Mouse (Mus musculus) embryonic facial prominence, embryonic 14.5 days (tissue): ENCODE measurements at regions not wholly inside any gene's neighbourhood (a gene's known extent, or its start where the extent isn't known, plus 50 kb on each side); places are given as distances from the start of the nearest gene placed in this dataset.

ENCODE experiments used
- ATAC-seq: fragments of 200-750 bp; cut with Nextera tagmentation; 2 replicates; pipeline ENCODE4 v1.8.0; 2017; ENCODE audit warnings: low read depth, moderate number of reproducible peaks, moderate TSS enrichment
- DNase-seq: peaks from one replicate; pipeline ENCODE4 v3.0.0-alpha.2; 2015; ENCODE audit warnings: low spot score
- H3K27ac ChIP-seq: fragments of 300-500 bp; sonication (generic); replicated peaks from 2 replicates; pipeline ENCODE4 v1.5.1; 2014; ENCODE audit warnings: low read depth, mild to moderate bottlenecking, low read length, moderate library complexity
- H3K27me3 ChIP-seq: fragments of 300-500 bp; sonication (generic); replicated peaks from 2 replicates; pipeline ENCODE4 v1.6.1; 2014; ENCODE audit warnings: low read length; ENCODE audit not compliant: control insufficient read depth, insufficient read depth
- H3K36me3 ChIP-seq: fragments of 300-500 bp; sonication (generic); 2 replicates; pipeline ENCODE4 v1.6.1; 2014; ENCODE audit warnings: low read length, mixed read lengths; ENCODE audit not compliant: control insufficient read depth, insufficient read depth
- H3K4me1 ChIP-seq: fragments of 300-500 bp; sonication (generic); 2 replicates; pipeline ENCODE4 v1.6.1; 2014; ENCODE audit warnings: antibody characterized with exemption, low read length; ENCODE audit not compliant: control insufficient read depth, insufficient read depth
- H3K4me2 ChIP-seq: fragments of 300-500 bp; sonication (generic); 2 replicates; pipeline ENCODE4 v1.6.1; 2014; ENCODE audit warnings: low read depth, mild to moderate bottlenecking, low read length, moderate library complexity, mixed read lengths
- H3K4me3 ChIP-seq: fragments of 300-500 bp; sonication (generic); 2 replicates; pipeline ENCODE4 v1.5.1; 2014; ENCODE audit warnings: low read depth, mild to moderate bottlenecking, low read length
- H3K9ac ChIP-seq: fragments of 300-500 bp; sonication (generic); 2 replicates; pipeline ENCODE4 v1.6.1; 2014; ENCODE audit warnings: low read depth, mild to moderate bottlenecking, low read length, moderate library complexity, mixed read lengths
- H3K9me3 ChIP-seq: fragments of 300-500 bp; sonication (generic); 2 replicates; pipeline ENCODE4 v1.6.1; 2016; ENCODE audit warnings: low read length; ENCODE audit not compliant: control insufficient read depth
- WGBS: fragments of 180-500 bp; shearing (Covaris S2); extraction: QIAGEN DNeasy Blood & Tissue Kit; methylation state at CpG from one replicate; pipeline ENCODE4 v1.1.7; 2014; 5-methylcytosine and 5-hydroxymethylcytosine counted together

DNA sequence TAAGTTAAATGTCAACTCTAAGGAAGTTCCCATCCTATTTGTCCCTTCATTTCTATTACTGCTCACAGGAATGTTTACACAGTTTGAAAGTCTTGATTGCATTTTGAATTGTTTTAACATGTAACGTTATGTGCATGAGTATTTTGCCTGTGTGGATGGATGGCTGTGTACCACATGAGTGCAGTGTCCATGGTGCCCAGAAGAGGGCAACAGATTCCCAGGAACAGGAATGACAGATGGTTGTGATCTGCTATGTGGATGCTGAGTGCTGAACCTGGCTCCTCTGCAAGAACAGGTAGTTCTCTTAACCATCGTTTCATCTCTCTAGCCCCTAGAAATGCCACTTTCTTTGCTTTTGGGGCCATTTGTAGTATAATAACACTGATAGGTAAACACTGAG lies 597.9 kb upstream of the Zwint start:
- Histone ChIP-seq H3K27me3 (no peaks in the 10 kb centered on the region), H3K4me3 (no peak overlapping the region), H3K4me2 (no peak overlapping the region), H3K4me1 (no peaks in the 10 kb centered on the region), H3K9me3 (0 out of 2 replicates have a peak, but pooled peaks cover 3% of the 10 kb centered on the region), H3K36me3 (no peaks in the 10 kb centered on the region), H3K9ac (no peak overlapping the region), H3K27ac (no peak overlapping the region)
- ATAC-seq, result no peak
- DNase-seq, result no peak
- WGBS, result 79% methylated on average over 2 of the region's 2 CpGs

DNA sequence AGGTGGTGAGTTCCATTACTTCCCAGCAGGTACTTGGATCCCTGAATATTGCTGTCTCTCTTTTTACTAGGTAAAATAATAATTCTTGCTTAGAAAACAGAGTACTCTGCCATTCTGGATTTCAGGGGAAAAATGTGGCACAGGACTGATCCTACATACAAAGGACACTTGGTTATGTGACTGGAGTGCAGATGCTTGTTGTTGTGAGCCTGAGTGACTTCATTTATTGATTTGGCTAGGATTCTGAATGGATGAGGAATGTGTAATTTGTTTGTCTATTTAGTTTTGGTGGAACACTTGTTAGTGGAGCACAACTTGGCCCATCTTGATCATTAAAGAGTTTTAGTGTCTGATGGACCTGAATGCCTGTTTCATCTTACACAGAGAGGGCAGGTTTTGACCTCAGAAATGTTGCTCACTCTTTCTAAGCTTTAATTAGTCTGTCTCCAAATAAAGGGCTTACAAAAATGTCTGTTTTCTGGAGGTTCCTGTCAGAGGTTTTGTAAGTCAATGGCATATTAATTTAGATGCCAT lies 583.4 kb upstream of the Zwint start:
- Histone ChIP-seq H3K9me3 (no peaks in the 10 kb centered on the region), H3K27ac (no peak overlapping the region), H3K9ac (no peak overlapping the region), H3K4me3 (no peak overlapping the region), H3K36me3 (no peaks in the 10 kb centered on the region), H3K4me1 (no peaks in the 10 kb centered on the region), H3K4me2 (no peak overlapping the region), H3K27me3 (no peaks in the 10 kb centered on the region)
- no peak for ATAC-seq
- no peak for DNase-seq

DNA sequence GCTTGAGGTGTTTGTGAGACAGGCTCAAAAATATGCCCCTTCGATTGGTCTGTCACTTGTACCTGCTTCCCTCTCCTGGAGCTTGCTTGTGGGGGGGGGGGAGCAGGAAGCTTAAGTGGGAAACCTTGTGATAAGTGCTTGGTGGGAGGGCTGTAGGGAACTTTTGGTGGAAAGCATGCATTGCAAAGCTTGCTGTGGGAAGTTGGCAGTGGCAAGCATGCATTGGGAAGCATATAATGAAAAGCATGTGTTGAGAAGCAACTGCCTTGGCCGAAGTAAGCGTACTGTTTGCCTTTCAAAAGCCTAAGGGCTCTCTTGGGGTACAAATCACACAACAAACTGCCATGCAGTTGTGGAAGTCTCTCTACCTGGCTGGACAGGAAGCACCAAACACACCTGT lies 576.3 kb upstream of the Zwint start:
- 57% methylated on average over 3 of the region's 3 CpGs for WGBS
- no peak overlapping the region for H3K27ac ChIP-seq

GRCm38 (mm10) chr10:72096951-72097350 lies 557.7 kb upstream of the Zwint start:
- Histone ChIP-seq H3K4me2 (no peak overlapping the region), H3K4me3 (no peak overlapping the region), H3K9me3 (no peaks in the 10 kb centered on the region), H3K36me3 (no peaks in the 10 kb centered on the region), H3K27me3 (no peaks in the 10 kb centered on the region), H3K27ac (no peak overlapping the region), H3K4me1 (no peaks in the 10 kb centered on the region), H3K9ac (no peak overlapping the region)
- DNase-seq (no peak), ATAC-seq (no peak)
- WGBS, result 39% methylated on average over 2 of the region's 2 CpGs

More for the DNA sequence above, 576.3 kb upstream of the Zwint start:
- Histone ChIP-seq H3K4me3 (no peak overlapping the region), H3K36me3 (no peaks in the 10 kb centered on the region), H3K9ac (no peak overlapping the region), H3K9me3 (no peaks in the 10 kb centered on the region), H3K4me1 (0 out of 2 replicates have a peak, but pooled peaks cover 3% of the 10 kb centered on the region), H3K27me3 (no peaks in the 10 kb centered on the region), H3K4me2 (no peak overlapping the region)
- no peak for ATAC-seq
- DNase-seq, result peak; percentile 59

DNA sequence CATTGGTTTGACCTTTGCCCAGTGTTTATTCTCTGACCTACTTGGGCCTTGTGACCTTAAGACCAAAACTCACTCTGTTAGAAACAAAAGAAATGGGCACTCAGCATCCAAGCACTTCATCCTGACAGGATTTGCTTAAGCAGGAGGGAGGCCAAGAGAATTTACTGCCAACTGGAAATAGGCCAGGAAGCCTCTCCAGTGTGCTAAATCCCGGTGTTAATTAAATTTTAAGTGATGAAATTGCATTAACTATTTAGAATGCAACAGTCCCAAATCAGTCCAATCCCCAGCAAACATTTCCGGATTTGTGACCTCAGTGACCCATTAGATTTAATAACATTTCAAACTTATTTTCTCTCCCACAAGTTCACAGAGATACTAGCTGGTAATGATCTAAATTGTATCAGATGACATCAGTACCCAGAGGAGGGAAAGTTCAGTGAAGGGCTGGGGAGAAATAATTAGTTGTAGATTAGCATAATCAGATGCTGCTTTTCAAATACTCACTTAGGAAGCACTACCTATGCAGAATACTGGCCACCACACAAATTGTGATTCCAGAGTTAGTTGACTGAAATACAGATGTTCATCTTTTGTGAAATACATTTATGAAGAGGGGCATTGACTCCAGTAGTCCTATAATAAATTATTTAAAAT lies 555.4 kb upstream of the Zwint start:
- H3K9ac ChIP-seq, result no peak overlapping the region
- DNase-seq (peak; percentile 20), ATAC-seq (no peak)
- H3K4me3 ChIP-seq, result no peak overlapping the region
- 57% methylated on average over 2 of the region's 2 CpGs for WGBS
- no peak overlapping the region for H3K4me2 ChIP-seq
- no peaks in the 10 kb centered on the region for H3K36me3 ChIP-seq
- H3K9me3 ChIP-seq, result no peaks in the 10 kb centered on the region
- no peaks in the 10 kb centered on the region for H3K27me3 ChIP-seq
- H3K4me1 ChIP-seq, result no peaks in the 10 kb centered on the region
- H3K27ac ChIP-seq, result no peak overlapping the region

- DNase-seq (no peak), ATAC-seq (no peak)
- Histone ChIP-seq H3K27me3 (no peaks in the 10 kb centered on the region), H3K4me3 (no peak overlapping the region), H3K27ac (no peak overlapping the region), H3K4me2 (no peak overlapping the region), H3K9ac (no peak overlapping the region), H3K4me1 (no peaks in the 10 kb centered on the region), H3K9me3 (peaks cover 9% of the 10 kb centered on the region; the same call in 1 of the 2 replicates), H3K36me3 (no peaks in the 10 kb centered on the region)
- WGBS, result 100% methylated on average over 2 of the region's 2 CpGs
Measured at GRCm38 (mm10) chr10:72119447-72119846, 535.2 kb upstream of the Zwint start.

DNA sequence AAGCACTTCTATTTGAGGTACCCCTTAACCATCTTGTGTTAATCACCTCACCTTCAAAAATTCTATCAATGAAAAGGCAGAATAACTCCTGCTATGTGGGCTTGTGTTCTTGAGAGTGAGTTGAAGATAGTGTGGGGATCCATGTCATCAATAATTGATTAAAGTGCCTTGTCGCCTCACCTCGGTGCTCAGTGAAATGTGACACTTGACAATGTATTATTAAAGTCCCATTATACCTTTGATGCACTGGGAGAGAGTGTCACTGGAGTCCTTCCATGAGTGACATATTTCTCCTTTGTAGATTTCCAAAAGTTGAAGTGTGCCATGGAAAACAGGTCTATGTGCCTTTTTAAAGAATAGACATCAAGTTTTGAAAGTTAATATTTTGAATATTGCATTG lies 522.2 kb upstream of the Zwint start:
- Histone ChIP-seq H3K4me3 (no peak overlapping the region), H3K9ac (no peak overlapping the region), H3K36me3 (no peaks in the 10 kb centered on the region), H3K27me3 (no peaks in the 10 kb centered on the region), H3K27ac (no peak overlapping the region), H3K4me2 (no peak overlapping the region), H3K9me3 (no peaks in the 10 kb centered on the region), H3K4me1 (no peaks in the 10 kb centered on the region)
- DNase-seq (no peak), ATAC-seq (no peak)
- WGBS, result 53% methylated on average over 2 of the region's 2 CpGs
